Mouse (Mus musculus) left cerebral cortex, postnatal 36 days (tissue): ENCODE data around the gene Olfr1359. TPM values are rescaled to one million over a fixed set of nuclear protein-coding genes. Genes with fewer than 3 reads are reported as not detected.
"Not testable (repeated sequence)": the region's sequence is repeated elsewhere in the genome, so short reads cannot be mapped to it uniquely, and the experiment has no call there.

Experiments
- DNase-seq, 2 experiments: peaks; one replicate each; pipeline ENCODE4 v3.0.0; 2021 to 2022; ENCODE audit warnings: low spot score in 2 of 2, mixed read lengths in 1 of 2
- intact Hi-C: fragments of 180-260 bp; cut with DNase I; formaldehyde crosslinking; loops from one replicate; pipeline ENCODE4 v1.15.1; 2025
- total RNA-seq, 2 experiments: library from RNA; stranded (reverse); gene quantifications; 2 replicates each; pipeline ENCODE4 v1.2.3; 2021

The Olfr1359 gene
- not detected for total RNA-seq

GRCm38 (mm10) chr13:21697811-21698210 lies at the start of gene Olfr1359:
Gene Olfr1359 (plus strand): TSS chr13:21698111.
- no peak for DNase-seq
- intact Hi-C loops, result no loop called here

GRCm38 (mm10) chr13:21663286-21663685 lies 34.6 kb upstream of the Olfr1359 start, which contains the start of gene Olfr1361:
Gene Olfr1361 (minus strand): TSS chr13:21663386.
- no peak for DNase-seq
- intact Hi-C loops, result no loop called here

- intact Hi-C loops, result no loop called here
- DNase-seq, result no peak
Observed at GRCm38 (mm10) chr13:21677305-21677704, 20.6 kb upstream of the Olfr1359 start, which contains the start of gene Olfr1360. Gene Olfr1360 (minus strand): TSS chr13:21677405.

GRCm38 (mm10) chr13:21706669-21707068 lies 8.8 kb downstream of the Olfr1359 start:
- intact Hi-C loops, result no loop called here
- no peak for DNase-seq

- DNase-seq, result peak; percentile 86 to 88
- intact Hi-C loops, result loop anchor here (2.0 to 10.0 kb wide), 4 partner anchors 317 to 1825 kb away; partner anchors contain the start of genes Hist1h2af, Hist1h3g and Hist1h4h
Observed at GRCm38 (mm10) chr13:21710031-21710711, 12.3 kb downstream of the Olfr1359 start.

GRCm38 (mm10) chr13:21710821-21711525 lies 13.1 kb downstream of the Olfr1359 start:
- DNase-seq, result peak; percentile 71 to 82
- intact Hi-C loops, result loop anchor here (2.0 to 10.0 kb wide), 4 partner anchors 316 to 1824 kb away; partner anchors contain the start of genes Hist1h2af, Hist1h3g and Hist1h4h

- intact Hi-C loops, result loop anchor here (2.0 to 10.0 kb wide), 4 partner anchors 315 to 1823 kb away; partner anchors contain the start of genes Hist1h2af, Hist1h3g and Hist1h4h
- DNase-seq, result no peak
Observed at GRCm38 (mm10) chr13:21711698-21712097, 13.8 kb downstream of the Olfr1359 start.

- DNase-seq, result peak; percentile 44 to 59
- intact Hi-C loops, result loop anchor here (2.0 to 10.0 kb wide), 6 partner anchors 18 to 1820 kb away; partner anchors contain the start of genes Hist1h2af, Hist1h2ag, Hist1h2ak and Hist1h2bj
Observed at GRCm38 (mm10) chr13:21714725-21715124, 16.8 kb downstream of the Olfr1359 start.

GRCm38 (mm10) chr13:21715131-21715863 lies 17.4 kb downstream of the Olfr1359 start:
- peak in 1 of 2 experiments; percentile 12 for DNase-seq
- intact Hi-C loops, result loop anchor here (2.0 to 10.0 kb wide), 6 partner anchors 18 to 1820 kb away; partner anchors contain the start of genes Hist1h2af, Hist1h2ag, Hist1h2ak and Hist1h2bj

GRCm38 (mm10) chr13:21715864-21716539 lies 18.1 kb downstream of the Olfr1359 start, which contains the start of the genes Hist1h2bl and Hist1h2ai:
Gene Hist1h2bl (minus strand): TSS chr13:21716143.
Gene Hist1h2ai (plus strand): TSS chr13:21716422.
- intact Hi-C loops, result loop anchor here (2.0 to 10.0 kb wide), 6 partner anchors 17 to 1819 kb away; partner anchors contain the start of genes Hist1h2af, Hist1h2ag, Hist1h2ak and Hist1h2bj
- peak; percentile 83 to 86 for DNase-seq

GRCm38 (mm10) chr13:21716540-21717391 lies 18.9 kb downstream of the Olfr1359 start:
- intact Hi-C loops, result loop anchor here (5.0 to 10.0 kb wide), 5 partner anchors 36 to 1818 kb away; partner anchors contain the start of genes Hist1h2af, Hist1h2ag, Hist1h2ak and Hist1h2bj
- peak in 1 of 2 experiments; percentile 29 for DNase-seq

GRCm38 (mm10) chr13:21717397-21718357 lies 19.8 kb downstream of the Olfr1359 start, which contains the start of gene Hist1h3h:
Gene Hist1h3h (plus strand): TSS chr13:21717659.
- intact Hi-C loops, result loop anchor here (5.0 to 10.0 kb wide), 5 partner anchors 35 to 1817 kb away; partner anchors contain the start of genes Hist1h2af, Hist1h2ag, Hist1h2ak and Hist1h2bj
- DNase-seq, result peak; percentile 90

GRCm38 (mm10) chr13:21718381-21719080 lies 20.6 kb downstream of the Olfr1359 start:
- DNase-seq, result no peak
- intact Hi-C loops, result loop anchor here (5.0 to 10.0 kb wide), 5 partner anchors 34 to 1816 kb away; partner anchors contain the start of genes Hist1h2af, Hist1h2ag, Hist1h2ak and Hist1h2bj

GRCm38 (mm10) chr13:21721107-21721756 lies 23.3 kb downstream of the Olfr1359 start:
- intact Hi-C loops, result loop anchor here (10.0 kb wide), 1 partner anchor 1964 kb away; the partner anchor contains the start of genes Hist1h2ac and Hist1h2bc
- DNase-seq, result not testable (repeated sequence)
